Mouse (Mus musculus) frontal cortex, postnatal 36 days (tissue): ENCODE measurements around the gene Agr3.

Experiments used
- DNase-seq, 2 experiments: peaks; one replicate each; pipeline ENCODE4 v3.0.0; 2022; ENCODE audit warnings: low spot score in 2 of 2

Gene Agr3

DNA sequence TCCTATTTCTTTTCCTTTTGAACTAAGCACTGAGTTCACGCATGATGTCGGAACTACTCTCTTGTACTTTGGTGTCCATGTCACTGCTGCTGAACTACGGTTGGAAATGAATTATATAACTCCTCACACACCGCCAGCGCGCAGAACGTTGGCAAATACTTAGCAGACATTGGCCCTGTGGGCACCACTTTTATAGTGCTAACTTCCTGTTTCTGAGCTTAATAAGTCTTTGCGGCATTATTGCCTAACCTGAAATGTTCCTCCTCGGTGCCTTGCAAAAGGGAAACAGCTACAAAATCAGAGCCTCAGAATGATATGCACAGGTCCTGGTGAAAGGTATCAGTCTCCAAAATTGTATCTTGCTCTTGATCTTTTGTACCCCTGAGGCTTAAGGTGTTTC, 58.1 kb downstream of the Agr3 start:
- DNase-seq = no peak

GRCm38 (mm10) chr12:35984743-35985142, 59.3 kb downstream of the Agr3 start:
- DNase-seq = no peak

DNA sequence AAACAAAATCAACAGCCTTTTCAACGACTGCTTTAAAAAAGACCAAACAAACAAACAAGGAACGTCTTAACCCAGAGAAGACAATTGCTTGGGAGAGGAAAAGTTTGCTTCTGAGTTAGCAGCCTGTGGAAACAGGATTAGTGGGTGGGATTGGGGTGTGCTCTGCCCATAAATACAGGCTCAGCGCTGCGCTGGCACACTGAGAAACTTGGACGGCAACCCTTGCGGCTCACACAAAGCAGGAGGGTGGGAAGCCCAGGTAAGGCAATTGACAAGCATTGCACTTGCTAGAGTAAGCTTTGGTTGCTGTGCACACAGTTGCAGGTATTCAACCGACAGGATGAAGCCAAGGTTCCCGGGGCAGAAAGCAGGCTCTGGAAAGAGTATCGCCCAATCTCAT, 67.3 kb downstream of the Agr3 start, which contains the start of gene Agr2:
Gene Agr2, plus strand, starts transcription at position 197 of the 400 bp plus-strand sequence.
- no peak for DNase-seq

DNA sequence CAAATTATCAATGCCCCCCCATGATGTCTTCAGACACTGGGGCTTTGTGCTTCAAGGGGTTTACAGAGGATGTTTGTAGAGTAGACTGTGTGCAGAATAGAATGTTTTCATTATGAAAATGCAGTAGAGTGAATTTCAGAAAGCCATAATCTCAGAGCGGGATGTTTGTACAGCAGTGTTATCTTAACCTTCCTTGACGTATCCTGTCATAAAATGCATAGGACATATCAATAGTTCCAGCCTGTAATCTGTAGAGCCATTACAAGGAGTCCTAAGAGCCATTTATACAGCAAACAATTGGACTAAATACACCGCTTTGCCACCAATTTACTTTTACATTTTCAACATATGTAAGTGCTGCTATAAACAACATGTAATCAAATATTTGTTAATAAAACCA, 68.2 kb downstream of the Agr3 start:
- DNase-seq = no peak

GRCm38 (mm10) chr12:35994098-35994497, 68.7 kb downstream of the Agr3 start:
- DNase-seq = no peak

- DNase-seq = peak in 1 of 2 experiments; percentile 26
Observed at GRCm38 (mm10) chr12:35995799-35996198, 70.4 kb downstream of the Agr3 start.
